Mouse (Mus musculus) erythroblast, embryonic 14.5 days (primary cell): Measurements from ENCODE around the gene Heatr9. TPM values are rescaled to one million over a fixed set of nuclear protein-coding genes. Genes with fewer than 3 reads are reported as not detected.

Experiments used
- H3K27me3 ChIP-seq: 2 replicates; pipeline ENCODE4 v1.6.1; 2012; ENCODE audit warnings: inconsistent platforms; ENCODE audit not compliant: control insufficient read depth
- H3K36me3 ChIP-seq: 2 replicates; pipeline ENCODE4 v1.6.1; 2012; ENCODE audit warnings: mild to moderate bottlenecking, inconsistent platforms; ENCODE audit not compliant: control insufficient read depth
- H3K4me1 ChIP-seq: 2 replicates; pipeline ENCODE4 v1.6.1; 2012; ENCODE audit warnings: inconsistent platforms; ENCODE audit not compliant: control insufficient read depth
- H3K4me3 ChIP-seq: replicated peaks from 2 replicates; pipeline ENCODE3; 2012; ENCODE audit warnings: moderate library complexity, mild to moderate bottlenecking, inconsistent platforms
- H3K9me3 ChIP-seq: 2 replicates; pipeline ENCODE4 v1.6.1; 2012; ENCODE audit warnings: low read length, inconsistent platforms, mixed read lengths; ENCODE audit not compliant: control insufficient read depth
- GATA1 ChIP-seq: IDR thresholded peaks from 2 replicates; pipeline ENCODE4 v1.6.1; 2012; ENCODE audit warnings: low read length, inconsistent platforms, mixed read lengths
- TAL1 ChIP-seq: IDR thresholded peaks from 3 replicates; pipeline ENCODE4 v1.6.1; 2012; ENCODE audit warnings: low read length, inconsistent platforms, mixed read lengths
- polyA plus RNA-seq: library from polyadenylated mRNA; stranded (reverse); fragments of >175 nt; gene quantifications from 2 replicates; pipeline ENCODE4 v1.2.3, GENCODE M21; 2012

Heatr9 gene
- not detected in 2 replicates for polyA plus RNA-seq

DNA sequence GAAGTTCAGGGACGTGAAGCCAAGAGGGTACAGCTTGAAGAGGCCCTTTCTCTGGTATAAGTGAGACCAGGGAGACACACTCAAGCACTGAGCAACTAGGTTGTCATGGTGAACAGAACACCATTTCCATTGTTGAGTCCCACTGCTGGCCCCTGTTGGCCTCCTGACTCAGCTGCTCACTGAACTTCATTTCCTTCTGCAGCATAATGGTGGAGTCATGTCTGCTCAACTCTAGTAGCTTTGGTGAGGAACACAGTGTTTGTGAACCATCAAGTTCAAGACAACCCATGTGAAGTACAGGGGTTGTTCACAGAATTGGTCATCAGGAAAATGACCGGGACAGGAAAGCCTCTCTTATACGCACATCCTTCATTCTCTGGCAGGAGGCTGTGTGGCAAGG, at the start of gene Heatr9:
TSS of gene Heatr9 (minus strand) at position 101 of the 400 bp plus-strand sequence.
- no peaks in the 10 kb centered on the region for H3K36me3 ChIP-seq
- H3K4me3 ChIP-seq, result no peak within 1 kb of the TSS
- H3K9me3 ChIP-seq, result no peaks in the 10 kb centered on the region
- no peaks in the 10 kb centered on the region for H3K27me3 ChIP-seq
- no peak for TF ChIP-seq GATA1
- TF ChIP-seq TAL1, result no peak
- H3K4me1 ChIP-seq, result no peaks in the 10 kb centered on the region

DNA sequence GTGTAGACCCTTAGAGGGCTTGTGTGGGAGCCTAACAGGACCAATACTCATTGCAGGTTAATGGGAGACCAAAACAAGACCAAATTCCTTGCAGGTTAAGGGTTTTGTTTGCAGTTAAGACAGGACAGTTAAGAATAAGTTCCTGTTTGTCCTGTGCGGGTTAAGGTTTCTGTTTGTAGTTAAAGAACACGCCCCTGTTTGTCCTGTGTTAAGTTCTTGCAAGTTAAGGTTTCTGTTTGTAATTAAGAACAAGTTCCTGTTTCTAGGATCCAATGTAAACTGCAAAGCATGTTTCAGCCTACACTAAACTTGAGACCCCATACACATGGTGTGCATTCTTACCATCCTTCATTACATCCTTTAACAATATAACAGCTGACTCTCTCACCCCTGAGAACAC, 48.2 kb upstream of the Heatr9 start:
- H3K9me3 ChIP-seq, result no peaks in the 10 kb centered on the region
- H3K4me1 ChIP-seq, result no peaks in the 10 kb centered on the region; the same call in 1 of the 2 replicates
- no peak overlapping the region for H3K4me3 ChIP-seq
- no peaks in the 10 kb centered on the region for H3K36me3 ChIP-seq
- H3K27me3 ChIP-seq, result no peaks in the 10 kb centered on the region
- no peak for TF ChIP-seq TAL1
- no peak for TF ChIP-seq GATA1

DNA sequence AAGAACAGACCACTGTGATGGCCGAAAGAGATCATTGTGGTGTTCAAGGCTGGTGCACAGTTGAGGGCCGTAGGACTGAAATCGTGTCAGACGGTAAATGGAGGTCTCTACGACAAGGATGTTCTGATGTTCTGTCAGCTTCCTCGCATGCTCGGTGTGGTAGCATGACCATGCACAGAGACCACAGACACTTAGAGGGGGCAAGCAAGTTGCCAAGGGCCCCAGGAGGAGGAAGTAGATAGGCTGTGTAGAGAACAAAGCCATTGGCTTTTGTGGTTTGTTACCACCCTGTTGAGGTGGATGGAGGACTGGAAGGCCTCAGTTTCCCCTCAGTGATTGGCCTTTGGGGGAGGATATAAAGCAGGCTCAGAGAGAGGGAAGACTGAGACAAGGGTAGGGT, 47.3 kb upstream of the Heatr9 start:
- no peaks in the 10 kb centered on the region for H3K9me3 ChIP-seq
- H3K27me3 ChIP-seq, result no peaks in the 10 kb centered on the region
- H3K36me3 ChIP-seq, result no peaks in the 10 kb centered on the region
- no peaks in the 10 kb centered on the region; the same call in 1 of the 2 replicates for H3K4me1 ChIP-seq
- H3K4me3 ChIP-seq, result no peak overlapping the region
- TF ChIP-seq TAL1 (no peak), GATA1 (no peak)

DNA sequence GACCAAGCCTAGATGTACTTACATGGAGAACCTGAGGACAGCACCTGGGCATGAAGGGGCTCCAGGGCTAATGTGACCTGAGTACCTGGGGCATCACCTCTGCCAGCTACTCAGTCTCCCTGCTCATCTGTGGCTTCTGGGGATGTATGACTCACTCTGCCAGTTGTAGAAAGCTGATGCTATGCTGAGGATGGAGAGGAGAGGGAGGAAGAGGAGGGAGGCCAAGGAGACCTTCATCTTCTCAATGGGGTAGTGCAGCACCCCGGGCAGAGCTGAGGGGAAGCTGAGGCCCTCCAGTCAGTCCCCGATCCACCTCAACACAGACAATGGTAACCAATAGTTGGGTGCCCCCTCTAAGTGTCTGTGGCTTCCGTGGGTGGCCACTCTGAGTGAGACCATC, 46.8 kb upstream of the Heatr9 start:
- Histone ChIP-seq H3K9me3 (no peaks in the 10 kb centered on the region), H3K4me1 (no peaks in the 10 kb centered on the region; the same call in 1 of the 2 replicates), H3K4me3 (no peak overlapping the region), H3K27me3 (no peaks in the 10 kb centered on the region), H3K36me3 (no peaks in the 10 kb centered on the region)
- TF ChIP-seq GATA1, result no peak
- no peak for TF ChIP-seq TAL1

DNA sequence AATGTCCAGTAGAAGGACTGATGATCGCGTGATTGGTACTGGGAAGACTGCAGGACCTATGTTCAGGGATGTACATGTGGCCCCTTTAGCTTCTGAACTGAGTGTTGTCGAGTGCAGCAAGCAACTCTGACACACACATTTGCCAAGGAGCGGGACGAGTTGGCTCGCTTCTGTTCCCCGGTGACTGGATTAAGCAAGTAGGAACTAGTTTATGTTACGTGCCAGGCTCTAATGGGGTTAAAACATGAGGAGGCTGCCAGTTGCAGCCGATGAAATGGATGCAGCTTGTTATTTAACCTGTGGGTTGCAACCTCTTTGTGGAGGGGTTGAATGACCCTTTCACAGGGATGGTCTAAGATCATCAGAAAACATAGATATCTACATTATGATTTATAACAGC, 46.1 kb upstream of the Heatr9 start:
- Histone ChIP-seq H3K9me3 (no peaks in the 10 kb centered on the region), H3K4me3 (no peak overlapping the region), H3K27me3 (no peaks in the 10 kb centered on the region), H3K36me3 (no peaks in the 10 kb centered on the region), H3K4me1 (no peaks in the 10 kb centered on the region; the same call in 1 of the 2 replicates)
- TF ChIP-seq GATA1 (no peak), TAL1 (no peak)

DNA sequence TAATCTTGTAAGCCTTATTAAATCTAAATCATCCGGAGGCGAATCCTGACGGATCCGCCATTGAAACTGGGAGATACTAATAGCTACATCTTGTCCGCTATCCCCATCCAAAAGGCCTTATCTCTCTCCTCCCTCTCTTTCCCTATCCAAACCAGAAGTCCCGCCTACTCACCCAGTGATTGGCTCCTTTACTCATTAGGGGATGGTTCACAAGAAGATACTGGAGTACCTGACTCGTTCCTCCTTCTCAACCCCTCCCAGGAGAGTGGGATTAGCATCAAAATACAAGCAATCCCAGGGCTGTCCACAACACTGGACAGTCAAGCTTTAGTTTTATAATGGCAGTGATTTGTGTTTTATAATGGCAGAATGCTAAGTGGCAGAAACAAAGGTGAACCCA, 45.3 kb upstream of the Heatr9 start:
- TF ChIP-seq TAL1 (no peak), GATA1 (no peak)
- H3K36me3 ChIP-seq, result no peaks in the 10 kb centered on the region
- H3K4me3 ChIP-seq, result no peak overlapping the region
- no peaks in the 10 kb centered on the region for H3K9me3 ChIP-seq
- H3K27me3 ChIP-seq, result no peaks in the 10 kb centered on the region
- no peaks in the 10 kb centered on the region; the same call in 1 of the 2 replicates for H3K4me1 ChIP-seq

DNA sequence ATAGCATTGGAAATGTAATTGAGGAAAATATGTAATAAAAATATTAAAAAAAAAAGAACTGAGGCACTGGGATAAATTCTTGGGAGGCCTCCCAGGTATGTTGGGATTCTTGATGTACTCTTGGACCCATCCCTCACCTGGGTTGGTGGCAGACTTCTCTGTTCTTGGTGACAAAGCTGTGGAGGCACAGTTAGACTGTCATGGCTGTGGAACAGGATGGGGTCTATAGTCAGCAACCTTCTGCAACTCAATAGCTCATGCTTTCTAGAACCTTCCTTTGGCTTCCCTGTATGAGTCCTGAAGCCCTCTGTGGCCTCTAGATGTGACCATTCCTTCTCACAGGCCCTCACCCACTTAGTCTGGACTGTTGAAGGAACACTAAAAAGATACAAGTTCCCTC, 44.6 kb upstream of the Heatr9 start:
- Histone ChIP-seq H3K27me3 (no peaks in the 10 kb centered on the region), H3K4me3 (no peak overlapping the region), H3K9me3 (no peaks in the 10 kb centered on the region), H3K4me1 (no peaks in the 10 kb centered on the region; the same call in 1 of the 2 replicates), H3K36me3 (no peaks in the 10 kb centered on the region)
- no peak for TF ChIP-seq GATA1
- no peak for TF ChIP-seq TAL1

DNA sequence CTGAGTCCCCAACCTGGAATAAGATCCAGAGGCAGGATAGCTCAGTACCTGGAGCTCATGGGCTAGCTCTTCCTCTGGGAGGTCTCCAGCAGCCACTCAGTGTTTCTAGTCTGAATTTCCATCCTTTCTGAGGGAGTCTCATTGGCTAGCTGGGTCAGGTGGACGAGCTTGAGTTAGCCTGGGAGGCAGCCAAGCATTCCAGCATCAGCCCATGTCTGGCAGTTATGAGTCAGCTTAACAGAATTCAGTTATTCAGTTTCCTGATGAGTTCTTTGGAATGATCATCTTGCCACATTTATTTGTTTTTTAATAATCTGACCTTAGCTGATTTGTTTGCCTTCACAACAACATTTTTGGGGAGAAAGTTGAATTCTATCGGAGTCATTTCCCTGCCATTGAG, 41.8 kb upstream of the Heatr9 start:
- no peaks in the 10 kb centered on the region for H3K27me3 ChIP-seq
- no peaks in the 10 kb centered on the region for H3K36me3 ChIP-seq
- no peaks in the 10 kb centered on the region for H3K9me3 ChIP-seq
- no peak for TF ChIP-seq GATA1
- no peak for TF ChIP-seq TAL1
- no peak overlapping the region for H3K4me3 ChIP-seq
- H3K4me1 ChIP-seq, result no peaks in the 10 kb centered on the region

DNA sequence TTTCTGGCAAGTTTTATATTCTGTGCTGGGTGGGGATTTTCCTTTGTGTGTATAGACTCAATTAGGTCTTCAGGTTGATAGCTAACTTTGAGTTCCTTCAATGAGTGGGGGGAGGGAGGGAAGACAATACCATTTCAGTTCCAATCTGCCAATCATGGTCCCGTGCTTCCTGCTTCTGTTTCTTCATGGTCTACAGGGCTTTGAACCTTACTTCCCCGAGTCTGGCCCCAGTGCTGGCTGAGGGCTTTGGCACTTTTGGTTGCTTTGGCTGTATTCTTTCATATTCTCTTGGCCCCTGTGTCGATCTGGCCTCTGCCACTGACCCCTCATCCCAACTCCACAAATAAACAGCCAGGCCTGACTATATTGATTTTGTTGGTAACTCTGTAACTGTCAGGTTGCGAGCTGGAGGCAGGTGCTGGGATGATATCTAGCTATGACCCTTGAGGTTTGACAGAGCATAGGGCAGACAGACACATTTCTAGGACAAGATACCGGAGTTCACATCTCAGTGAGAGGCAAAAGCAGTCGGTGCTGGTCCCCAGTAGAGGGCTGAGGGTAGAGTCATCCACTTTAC, 40.4 kb upstream of the Heatr9 start:
- no peak for TF ChIP-seq GATA1
- TF ChIP-seq TAL1, result no peak
- no peaks in the 10 kb centered on the region for H3K9me3 ChIP-seq
- no peaks in the 10 kb centered on the region for H3K4me1 ChIP-seq
- no peaks in the 10 kb centered on the region for H3K27me3 ChIP-seq
- H3K36me3 ChIP-seq, result no peaks in the 10 kb centered on the region
- H3K4me3 ChIP-seq, result no peak overlapping the region

DNA sequence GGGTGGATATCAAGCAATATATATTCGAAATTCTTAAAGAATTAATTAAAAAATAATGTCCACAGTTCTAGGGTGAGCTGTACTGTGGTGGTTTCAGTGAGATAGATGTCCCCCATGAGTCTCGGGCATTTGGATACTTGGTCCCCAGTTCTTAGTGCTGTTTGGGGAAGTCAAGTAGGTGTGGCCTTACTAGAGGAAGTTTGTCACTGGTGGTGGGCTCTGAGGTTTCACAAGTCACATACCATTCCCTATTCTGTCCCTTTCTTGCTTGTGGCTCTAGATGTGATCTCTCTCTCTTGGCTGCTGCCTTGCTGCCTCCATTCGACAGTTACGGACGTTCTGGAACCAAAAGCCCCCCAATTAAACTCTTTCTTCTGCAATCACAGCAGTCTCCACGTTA, 38.4 kb upstream of the Heatr9 start:
- Histone ChIP-seq H3K4me3 (no peak overlapping the region), H3K27me3 (no peaks in the 10 kb centered on the region), H3K36me3 (no peaks in the 10 kb centered on the region), H3K9me3 (no peaks in the 10 kb centered on the region), H3K4me1 (no peaks in the 10 kb centered on the region)
- no peak for TF ChIP-seq GATA1
- TF ChIP-seq TAL1, result no peak
